Comparison of ENCODE assay signal across 9 mouse cellular contexts in the genomic region with DNA sequence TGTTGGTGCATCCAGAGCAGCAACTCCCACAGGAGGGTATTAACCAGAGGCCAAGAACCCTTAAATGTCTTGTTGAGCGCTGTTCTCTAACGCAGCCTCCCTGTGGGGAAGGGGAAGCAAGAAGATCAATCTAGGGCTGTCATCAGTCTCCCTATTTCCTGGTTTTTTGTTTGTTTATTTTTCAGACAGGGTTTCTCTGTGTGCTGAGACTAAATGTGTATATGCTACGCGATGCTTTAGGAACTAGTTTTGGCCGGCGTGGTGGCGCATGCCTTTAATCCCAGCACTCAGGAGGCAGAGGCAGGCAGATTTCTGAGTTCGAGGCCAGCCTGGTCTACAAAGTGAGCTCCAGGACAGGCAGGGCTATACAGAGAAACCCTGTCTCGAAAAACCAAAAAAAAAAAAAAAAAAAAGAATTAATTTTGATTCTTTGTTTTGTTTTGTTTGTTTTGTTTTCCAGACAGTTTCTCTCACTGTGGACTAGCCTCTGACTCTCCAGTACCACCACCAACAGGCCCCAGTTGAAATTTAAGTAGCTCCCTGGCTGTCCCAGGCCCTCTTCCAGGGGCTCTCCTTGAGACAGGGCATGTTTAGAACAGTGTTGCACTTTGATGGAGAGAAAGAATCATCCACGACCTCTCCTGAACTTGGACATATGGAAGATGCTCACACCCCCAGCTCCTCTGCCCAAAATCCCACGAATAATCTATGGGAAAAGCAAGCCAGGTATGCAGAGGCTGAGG. TPM values are rescaled to one million over a fixed set of nuclear protein-coding genes. Genes with fewer than 3 reads are reported as not detected.
DNase-seq lines count a peak whose midpoint lies in the region; ATAC-seq and TF ChIP-seq lines count a peak whose summit lies in the region.
"Had no signal": no experiment of that assay in that cellular context is flagged by ENCODE, and none has a peak within 500 bp of the region (broad histone marks: within the 10 kb centered on the region; RNA-seq: fewer than 3 reads in every experiment).

No protein-coding gene starts in this region.

- H3K4me1 ChIP-seq in lung, embryonic 14.5 days (ENCODE audit: insufficient read depth), result peaks cover 15% of the 10 kb centered on the region; the same call in 1 of the 2 replicates
- peaks cover 24% of the 10 kb centered on the region for H3K4me1 ChIP-seq in forebrain, embryonic 16.5 days (replicated peaks; ENCODE audit: control insufficient read depth, insufficient read depth, low read length)
- peaks cover 15% of the 10 kb centered on the region for H3K4me1 ChIP-seq in limb, embryonic 14.5 days (ENCODE audit: control insufficient read depth, insufficient read depth, low read length)
- H3K4me1 ChIP-seq in stomach, embryonic 15.5 days, result peaks cover 24% of the 10 kb centered on the region

- H3K4me3 ChIP-seq in lung, embryonic 14.5 days (ENCODE audit: low read depth, low read length), result peak overlapping the region; percentile 76; the same call in 1 of the 2 replicates
- peak overlapping the region; percentile 71 for H3K4me3 ChIP-seq in forebrain, embryonic 16.5 days (replicated peaks; ENCODE audit: low read length)
- 0 out of 2 replicates have a peak overlapping the region, but pooled peaks have one; percentile 77 for H3K4me3 ChIP-seq in limb, embryonic 14.5 days (replicated peaks; ENCODE audit: low read length)
- H3K4me3 ChIP-seq in stomach, embryonic 15.5 days (replicated peaks), result peak overlapping the region; percentile 88; the same call in 1 of the 2 replicates

- H3K4me2 ChIP-seq in lung, embryonic 14.5 days, result peak overlapping the region; percentile 94
- H3K4me2 ChIP-seq in forebrain, embryonic 16.5 days (ENCODE audit: low read length), result peak overlapping the region; percentile 90
- peak overlapping the region; percentile 88; the same call in 1 of the 2 replicates for H3K4me2 ChIP-seq in limb, embryonic 14.5 days (replicated peaks; ENCODE audit: low read depth, low read length, severe bottlenecking)
- no peak overlapping the region for H3K4me2 ChIP-seq in stomach, embryonic 15.5 days

- no peak overlapping the region for H3K27ac ChIP-seq in lung, embryonic 14.5 days (ENCODE audit: low read depth)
- H3K27ac ChIP-seq in forebrain, embryonic 16.5 days (ENCODE audit: low read length), result peak overlapping the region; percentile 89; the same call in 1 of the 2 replicates
- H3K27ac ChIP-seq in limb, embryonic 14.5 days (replicated peaks; ENCODE audit: low read depth, low read length), result no peak overlapping the region
- no peak overlapping the region for H3K27ac ChIP-seq in stomach, embryonic 15.5 days

- no peaks in the 10 kb centered on the region for H3K27me3 ChIP-seq in lung, embryonic 14.5 days (ENCODE audit: insufficient read depth, low read length)
- H3K27me3 ChIP-seq in forebrain, embryonic 16.5 days (replicated peaks; ENCODE audit: control insufficient read depth, insufficient read depth, low read length), result no peaks in the 10 kb centered on the region
- H3K27me3 ChIP-seq in limb, embryonic 14.5 days (ENCODE audit: control insufficient read depth, insufficient read depth, low read length), result no peaks in the 10 kb centered on the region
- no peaks in the 10 kb centered on the region for H3K27me3 ChIP-seq in stomach, embryonic 15.5 days (replicated peaks)

- no peak for TF ChIP-seq CTCF in lung, embryonic 14.5 days (IDR thresholded peaks at IDR 0.05; ENCODE audit: low read depth)

- no peak for TF ChIP-seq POLR2A in limb, embryonic 14.5 days (IDR thresholded peaks at IDR 0.05; ENCODE audit: borderline replicate concordance, extremely low read depth, insufficient read depth, insufficient read length)

- WGBS in lung, embryonic 14.5 days, result 58% methylated on average over 11 of the region's 11 CpGs
- 87% methylated on average over 11 of the region's 11 CpGs for WGBS in forebrain, embryonic 16.5 days
- 79% methylated on average over 11 of the region's 11 CpGs for WGBS in limb, embryonic 14.5 days
- 76% methylated on average over 11 of the region's 11 CpGs for WGBS in stomach, embryonic 15.5 days

- no peaks in the 10 kb centered on the region for H3K9me3 ChIP-seq in lung, embryonic 14.5 days (ENCODE audit: low read depth, low read length)
- no peaks in the 10 kb centered on the region for H3K9me3 ChIP-seq in forebrain, embryonic 16.5 days (ENCODE audit: control insufficient read depth, low read length)
- no peaks in the 10 kb centered on the region for H3K9me3 ChIP-seq in limb, embryonic 14.5 days (ENCODE audit: control insufficient read depth, low read length)
- H3K9me3 ChIP-seq in stomach, embryonic 15.5 days, result no peaks in the 10 kb centered on the region

- no peak for DNase-seq in lung, embryonic 14.5 days
- DNase-seq in lung, postnatal 25 days (ENCODE audit: low spot score), result no peak
- DNase-seq in limb, embryonic 14.5 days (ENCODE audit: low spot score), result no peak
- no peak for DNase-seq in retina, embryonic 14.5 days (ENCODE audit: low spot score)
- no peak for DNase-seq in thymus, postnatal 14 days
- DNase-seq: lung, postnatal 36 days; spleen, adult 18-20 months had no signal

- peaks cover 11% of the 10 kb centered on the region; the same call in 1 of the 2 replicates for H3K36me3 ChIP-seq in lung, embryonic 14.5 days (ENCODE audit: insufficient read depth)
- no peaks in the 10 kb centered on the region for H3K36me3 ChIP-seq in forebrain, embryonic 16.5 days (ENCODE audit: control insufficient read depth, insufficient read depth)
- H3K36me3 ChIP-seq in limb, embryonic 14.5 days (ENCODE audit: control insufficient read depth, insufficient read depth, low read length), result peaks cover 11% of the 10 kb centered on the region
- H3K36me3 ChIP-seq in stomach, embryonic 15.5 days, result no peaks in the 10 kb centered on the region

- no peak for ATAC-seq in lung, embryonic 14.5 days (ENCODE audit: insufficient read depth)
- ATAC-seq in forebrain, embryonic 16.5 days, result no peak
- no peak for ATAC-seq in limb, embryonic 14.5 days (ENCODE audit: low FRiP score, low read depth)
- no peak for ATAC-seq in stomach, embryonic 15.5 days (ENCODE audit: insufficient read depth, low FRiP score, low read depth)

- peak overlapping the region; percentile 58 for H3K9ac ChIP-seq in lung, embryonic 14.5 days
- H3K9ac ChIP-seq in forebrain, embryonic 16.5 days (replicated peaks; ENCODE audit: low read depth, low read length), result peak overlapping the region; percentile 73
- H3K9ac ChIP-seq in limb, embryonic 14.5 days (ENCODE audit: low read depth, low read length, severe bottlenecking), result no peak overlapping the region
- no peak overlapping the region for H3K9ac ChIP-seq in stomach, embryonic 15.5 days

RNA-seq across cellular contexts. Expression of a gene that starts 1.3 kb away (rescaled TPM):
- 44.6 and 45.7 TPM in 2 replicates for polyA plus RNA-seq in lung, embryonic 14.5 days (2014; fragmentation: Nextera tagmentation; extraction: Ambion mirVana)
- polyA plus RNA-seq in forebrain, embryonic 16.5 days (2015; fragmentation: Nextera tagmentation; extraction: Ambion mirVana), result 48.9 and 59.7 TPM in 2 replicates
- polyA plus RNA-seq in limb, embryonic 14.5 days (2012; rRNA removed), result 61.7 and 62.9 TPM in 2 replicates
- 51.4 and 52.0 TPM in 2 replicates for polyA plus RNA-seq in limb, embryonic 14.5 days (2014; fragmentation: Nextera tagmentation; extraction: Ambion mirVana)
- 67.4 and 68.3 TPM in 2 replicates for polyA plus RNA-seq in stomach, embryonic 15.5 days (2015; fragmentation: Nextera tagmentation; extraction: Ambion mirVana)

RNA-seq across cellular contexts. Expression of a gene that starts 5.0 kb away (rescaled TPM):
- 17.7 and 17.9 TPM in 2 replicates for polyA plus RNA-seq in lung, embryonic 14.5 days (2014; fragmentation: Nextera tagmentation; extraction: Ambion mirVana)
- 12.1 and 17.3 TPM in 2 replicates for polyA plus RNA-seq in forebrain, embryonic 16.5 days (2015; fragmentation: Nextera tagmentation; extraction: Ambion mirVana)
- 12.3 and 13.1 TPM in 2 replicates for polyA plus RNA-seq in limb, embryonic 14.5 days (2012; rRNA removed)
- 13.4 and 20.2 TPM in 2 replicates for polyA plus RNA-seq in limb, embryonic 14.5 days (2014; fragmentation: Nextera tagmentation; extraction: Ambion mirVana)
- polyA plus RNA-seq in stomach, embryonic 15.5 days (2015; fragmentation: Nextera tagmentation; extraction: Ambion mirVana), result 52.2 and 54.2 TPM in 2 replicates

RNA-seq across cellular contexts. Expression of a gene that starts 7.1 kb away (rescaled TPM):
- 0.57 and 0.87 TPM in 2 replicates for polyA plus RNA-seq in lung, embryonic 14.5 days (2014; fragmentation: Nextera tagmentation; extraction: Ambion mirVana)
- polyA plus RNA-seq in forebrain, embryonic 16.5 days (2015; fragmentation: Nextera tagmentation; extraction: Ambion mirVana), result 0.25 and 0.52 TPM in 2 replicates
- 1.2 and 1.4 TPM in 2 replicates for polyA plus RNA-seq in limb, embryonic 14.5 days (2012; rRNA removed)
- 0.68 and 0.77 TPM in 2 replicates for polyA plus RNA-seq in limb, embryonic 14.5 days (2014; fragmentation: Nextera tagmentation; extraction: Ambion mirVana)
- 0.39 and 0.55 TPM in 2 replicates for polyA plus RNA-seq in stomach, embryonic 15.5 days (2015; fragmentation: Nextera tagmentation; extraction: Ambion mirVana)

RNA-seq across cellular contexts. Expression of a gene that starts 12.3 kb away (rescaled TPM):
- polyA plus RNA-seq in lung, embryonic 14.5 days (2014; fragmentation: Nextera tagmentation; extraction: Ambion mirVana), result 29.9 and 34.1 TPM in 2 replicates
- 17.7 and 24.8 TPM in 2 replicates for polyA plus RNA-seq in forebrain, embryonic 16.5 days (2015; fragmentation: Nextera tagmentation; extraction: Ambion mirVana)
- 68.0 and 90.0 TPM in 2 replicates for polyA plus RNA-seq in limb, embryonic 14.5 days (2012; rRNA removed)
- polyA plus RNA-seq in limb, embryonic 14.5 days (2014; fragmentation: Nextera tagmentation; extraction: Ambion mirVana), result 18.1 and 22.1 TPM in 2 replicates
- polyA plus RNA-seq in stomach, embryonic 15.5 days (2015; fragmentation: Nextera tagmentation; extraction: Ambion mirVana), result 21.0 and 22.9 TPM in 2 replicates

RNA-seq across cellular contexts. Expression of a gene that starts 28.9 kb away (rescaled TPM):
- 10.8 and 11.0 TPM in 2 replicates for polyA plus RNA-seq in lung, embryonic 14.5 days (2014; fragmentation: Nextera tagmentation; extraction: Ambion mirVana)
- polyA plus RNA-seq in forebrain, embryonic 16.5 days (2015; fragmentation: Nextera tagmentation; extraction: Ambion mirVana), result 15.8 and 20.3 TPM in 2 replicates
- 101 and 126 TPM in 2 replicates for polyA plus RNA-seq in limb, embryonic 14.5 days (2012; rRNA removed)
- 10.6 and 16.9 TPM in 2 replicates for polyA plus RNA-seq in limb, embryonic 14.5 days (2014; fragmentation: Nextera tagmentation; extraction: Ambion mirVana)
- 23.1 and 23.6 TPM in 2 replicates for polyA plus RNA-seq in stomach, embryonic 15.5 days (2015; fragmentation: Nextera tagmentation; extraction: Ambion mirVana)

Comparison
In these comparisons a context has a peak if more than half of its experiments do, and no peak if none do; other contexts are left out.
1. H3K9ac ChIP-seq: peak in lung, embryonic 14.5 days (single experiment) and forebrain, embryonic 16.5 days (single experiment); none in limb, embryonic 14.5 days (single experiment) and stomach, embryonic 15.5 days (single experiment).
2. Peak in every context shown above with its lines, with median percentiles within 50 percentile points of each other: H3K4me3 ChIP-seq.